17 mouse cellular contexts compared by ENCODE assay signal in the genomic region with DNA sequence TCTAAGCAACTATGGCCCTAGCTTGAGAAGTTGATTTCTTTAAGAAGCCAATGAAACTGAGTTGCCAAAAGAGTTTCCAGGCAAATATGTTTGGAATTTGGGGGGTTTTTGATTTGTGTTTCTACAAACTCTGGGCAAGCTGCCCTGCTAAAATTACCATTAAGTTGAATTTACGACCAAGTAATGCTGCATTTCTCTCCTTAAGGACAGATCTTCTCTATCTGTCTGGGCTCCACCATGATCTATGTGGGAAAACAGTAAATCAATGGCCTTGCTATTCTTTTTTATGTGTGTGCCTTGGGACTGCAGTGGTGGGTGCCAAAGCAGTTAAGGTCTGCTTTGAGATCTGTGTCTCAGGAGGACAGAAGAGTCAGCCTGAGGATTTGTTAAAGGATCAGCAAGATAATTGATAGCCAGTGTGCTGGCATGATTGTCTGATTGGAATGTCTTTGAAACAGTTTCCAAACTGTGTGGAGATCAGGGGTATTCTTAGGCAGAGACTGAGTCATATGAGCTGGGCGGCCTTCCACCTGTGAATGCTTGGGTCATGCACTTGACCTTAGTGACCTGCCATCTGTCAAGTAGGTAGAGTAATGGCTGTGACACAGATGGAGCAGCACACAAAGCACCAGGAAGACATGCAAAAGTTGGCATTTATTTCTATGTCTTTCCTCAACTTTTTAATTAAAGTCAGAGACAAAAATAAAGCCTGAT.
A peak's percentile ranks its signal among the peaks of the same experiment; 100 is the strongest.
DNase-seq lines count a peak whose midpoint lies in the region; TF ChIP-seq lines count a peak whose summit lies in the region.
"Had no signal": no experiment of that assay in that cellular context is flagged by ENCODE, and none has a peak within 500 bp of the region (broad histone marks: within the 10 kb centered on the region; RNA-seq: fewer than 3 reads in every experiment).

No protein-coding gene starts in this region.

- 69% methylated on average over 2 of the region's 2 CpGs for WGBS in embryonic facial prominence, embryonic 10.5 days

- H3K27me3 ChIP-seq in embryonic facial prominence, embryonic 10.5 days (replicated peaks; ENCODE audit: low read depth, poor library complexity, severe bottlenecking) = no peaks in the 10 kb centered on the region
- H3K27me3 ChIP-seq: embryonic facial prominence, embryonic 12.5 days; limb, embryonic 13.5 days; lung, embryonic 15.5 days; midbrain, embryonic 13.5 days had no signal

- no peak overlapping the region for H3K4me3 ChIP-seq in gastrocnemius, adult 2 months
- H3K4me3 ChIP-seq in embryonic facial prominence, embryonic 10.5 days = no peak overlapping the region
- H3K4me3 ChIP-seq: embryonic facial prominence, embryonic 12.5 days; limb, embryonic 13.5 days; lung, embryonic 15.5 days; midbrain, embryonic 13.5 days had no signal

- H3K9me3 ChIP-seq in embryonic facial prominence, embryonic 10.5 days = no peaks in the 10 kb centered on the region
- H3K9me3 ChIP-seq: embryonic facial prominence, embryonic 12.5 days; limb, embryonic 13.5 days; lung, embryonic 15.5 days; midbrain, embryonic 13.5 days had no signal

- peak overlapping the region; percentile 5; the same call in 1 of the 2 replicates for H3K27ac ChIP-seq in gastrocnemius, adult 2 months
- no peak overlapping the region for H3K27ac ChIP-seq in embryonic facial prominence, embryonic 10.5 days (replicated peaks)
- H3K27ac ChIP-seq: embryonic facial prominence, embryonic 12.5 days; limb, embryonic 13.5 days; lung, embryonic 15.5 days; midbrain, embryonic 13.5 days had no signal

- no peaks in the 10 kb centered on the region for H3K36me3 ChIP-seq in embryonic facial prominence, embryonic 10.5 days (replicated peaks)
- H3K36me3 ChIP-seq: embryonic facial prominence, embryonic 12.5 days; G1E; limb, embryonic 13.5 days; lung, embryonic 15.5 days; midbrain, embryonic 13.5 days had no signal

- peak; percentile 28 for DNase-seq in gastrocnemius, adult 2 months
- no peak for DNase-seq in gastrocnemius, adult 8-10 months (ENCODE audit: low spot score in 2 of 2)
- peak; percentile 49 for DNase-seq in NIH3T3 (ENCODE audit: low read depth)
- peak; percentile 15 for DNase-seq in embryonic facial prominence, embryonic 10.5 days (ENCODE audit: low spot score)
- DNase-seq in kidney, postnatal 14 days = peak; percentile 56
- no peak for DNase-seq in thymus, postnatal 14 days
- DNase-seq in ovary, postnatal 10 days (ENCODE audit: low spot score) = no peak
- no peak for DNase-seq in urinary bladder, postnatal 10 days (ENCODE audit: low spot score)
- DNase-seq: B cell, adult 2 months; cerebellum, adult 11 months; heart, postnatal 10 days; right cerebral cortex, postnatal 4 days had no signal

- H3K4me1 ChIP-seq in embryonic facial prominence, embryonic 10.5 days = 0 out of 2 replicates have a peak, but pooled peaks cover 5% of the 10 kb centered on the region
- H3K4me1 ChIP-seq: embryonic facial prominence, embryonic 12.5 days; limb, embryonic 13.5 days; lung, embryonic 15.5 days; midbrain, embryonic 13.5 days had no signal

- intact Hi-C loops in gastrocnemius, adult 2 months (cut with DNase I) = no loop called here

- no peak for TF ChIP-seq CTCF in gastrocnemius, adult 2 months (IDR thresholded peaks at IDR 0.05)

Comparison
In these comparisons a context has a peak if more than half of its experiments do, and no peak if none do; other contexts are left out.
1. DNase-seq: peak in gastrocnemius, adult 2 months (single experiment), NIH3T3 (single experiment), embryonic facial prominence, embryonic 10.5 days (single experiment) and kidney, postnatal 14 days (single experiment); none in gastrocnemius, adult 8-10 months (0 of 2), thymus, postnatal 14 days (single experiment), ovary, postnatal 10 days (single experiment) and urinary bladder, postnatal 10 days (single experiment).